Mouse (Mus musculus): ENCODE results near the gene Pitpnb. TPM values are rescaled to one million over a fixed set of nuclear protein-coding genes. Genes with fewer than 3 reads are reported as not detected.

Gene Pitpnb
- polyA plus RNA-seq, 1 experiment = 98.2 TPM

DNA sequence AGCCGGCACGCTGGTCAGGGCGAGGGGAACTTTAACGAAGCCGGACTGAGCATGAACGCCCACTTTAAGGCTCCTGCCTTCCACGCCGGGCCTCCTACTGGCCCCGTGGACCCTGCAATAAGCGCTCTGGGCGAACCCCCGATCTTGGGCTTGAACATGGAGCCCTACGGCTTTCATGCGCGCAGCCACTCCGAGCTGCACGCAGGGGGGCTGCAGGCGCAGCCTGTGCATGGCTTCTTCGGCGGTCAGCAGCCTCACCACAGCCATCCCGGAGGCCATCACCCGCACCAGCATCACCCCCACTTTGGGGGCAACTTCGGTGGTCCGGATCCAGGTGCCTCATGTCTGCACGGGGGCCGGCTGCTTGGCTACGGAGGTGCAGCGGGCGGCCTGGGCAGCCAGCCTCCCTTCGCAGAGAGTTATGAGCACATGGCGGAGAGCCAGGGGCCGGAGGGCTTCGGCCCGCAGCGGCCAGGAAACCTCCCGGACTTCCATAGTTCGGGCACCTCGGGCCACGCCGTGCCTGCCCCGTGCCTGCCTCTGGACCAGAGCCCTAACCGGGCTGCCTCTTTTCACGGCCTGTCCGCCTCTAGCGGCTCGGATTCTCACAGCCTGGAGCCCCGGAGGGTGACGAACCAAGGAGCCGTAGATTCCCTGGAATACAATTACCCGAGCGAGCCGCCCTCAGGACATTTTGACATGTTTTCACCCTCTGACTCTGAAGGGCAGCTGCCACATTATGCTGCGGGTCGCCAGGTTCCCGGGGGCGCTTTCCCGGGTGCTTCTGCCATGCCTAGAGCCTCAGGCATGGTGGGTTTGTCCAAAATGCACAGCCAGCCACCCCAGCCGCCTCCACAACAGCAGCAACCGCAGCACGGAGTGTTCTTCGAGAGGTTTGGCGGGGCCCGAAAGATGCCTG is 87.9 kb downstream of the Pitpnb start:
- peak overlapping the region; percentile 59 for H3K4me3 ChIP-seq (ENCODE audit: insufficient read depth, low read length)
- TF ChIP-seq POLR2A (IDR thresholded peaks at IDR 0.05; ENCODE audit: low read depth, low read length) (no peak), CTCF (IDR thresholded peaks at IDR 0.05; ENCODE audit: borderline replicate concordance, insufficient read depth, low read length) (no peak)
- no peaks in the 10 kb centered on the region for H3K4me1 ChIP-seq (ENCODE audit: control insufficient read depth, insufficient read depth, low read length)
- H3K27ac ChIP-seq (ENCODE audit: insufficient read depth, low read length) = peak overlapping the region; percentile 38

DNA sequence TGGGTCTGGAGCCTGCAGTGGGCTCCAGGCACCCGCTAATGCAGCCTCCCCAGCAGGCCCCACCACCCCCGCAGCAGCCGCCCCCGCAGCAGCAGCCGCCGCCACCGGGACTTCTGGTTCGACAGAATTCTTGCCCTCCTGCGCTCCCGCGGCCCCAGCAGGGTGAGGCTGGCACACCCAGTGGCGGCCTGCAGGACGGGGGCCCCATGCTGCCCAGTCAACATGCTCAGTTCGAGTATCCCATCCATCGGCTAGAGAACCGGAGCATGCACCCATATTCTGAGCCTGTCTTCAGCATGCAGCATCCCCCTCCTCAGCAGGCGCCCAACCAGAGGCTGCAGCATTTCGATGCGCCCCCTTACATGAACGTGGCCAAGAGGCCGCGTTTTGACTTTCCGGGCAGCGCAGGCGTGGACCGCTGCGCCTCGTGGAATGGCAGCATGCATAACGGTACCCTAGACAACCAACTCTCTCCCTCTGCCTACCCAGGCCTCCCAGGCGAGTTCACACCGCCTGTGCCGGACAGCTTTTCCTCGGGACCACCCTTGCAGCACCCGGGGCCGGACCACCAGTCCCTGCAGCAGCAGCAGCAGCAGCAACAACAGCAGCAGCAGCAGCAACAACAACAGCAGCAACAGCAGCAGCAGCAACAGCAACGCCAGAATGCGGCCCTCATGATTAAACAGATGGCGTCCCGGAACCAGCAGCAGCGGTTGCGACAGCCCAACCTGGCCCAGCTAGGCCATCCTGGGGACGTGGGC is 88.7 kb downstream of the Pitpnb start:
- Histone ChIP-seq H3K4me1 (ENCODE audit: control insufficient read depth, insufficient read depth, low read length) (no peaks in the 10 kb centered on the region), H3K27ac (ENCODE audit: insufficient read depth, low read length) (peak overlapping the region; percentile 49), H3K4me3 (ENCODE audit: insufficient read depth, low read length) (peak overlapping the region; percentile 59)
- TF ChIP-seq POLR2A (IDR thresholded peaks at IDR 0.05; ENCODE audit: low read depth, low read length) (no peak), CTCF (IDR thresholded peaks at IDR 0.05; ENCODE audit: borderline replicate concordance, insufficient read depth, low read length) (no peak)

DNA sequence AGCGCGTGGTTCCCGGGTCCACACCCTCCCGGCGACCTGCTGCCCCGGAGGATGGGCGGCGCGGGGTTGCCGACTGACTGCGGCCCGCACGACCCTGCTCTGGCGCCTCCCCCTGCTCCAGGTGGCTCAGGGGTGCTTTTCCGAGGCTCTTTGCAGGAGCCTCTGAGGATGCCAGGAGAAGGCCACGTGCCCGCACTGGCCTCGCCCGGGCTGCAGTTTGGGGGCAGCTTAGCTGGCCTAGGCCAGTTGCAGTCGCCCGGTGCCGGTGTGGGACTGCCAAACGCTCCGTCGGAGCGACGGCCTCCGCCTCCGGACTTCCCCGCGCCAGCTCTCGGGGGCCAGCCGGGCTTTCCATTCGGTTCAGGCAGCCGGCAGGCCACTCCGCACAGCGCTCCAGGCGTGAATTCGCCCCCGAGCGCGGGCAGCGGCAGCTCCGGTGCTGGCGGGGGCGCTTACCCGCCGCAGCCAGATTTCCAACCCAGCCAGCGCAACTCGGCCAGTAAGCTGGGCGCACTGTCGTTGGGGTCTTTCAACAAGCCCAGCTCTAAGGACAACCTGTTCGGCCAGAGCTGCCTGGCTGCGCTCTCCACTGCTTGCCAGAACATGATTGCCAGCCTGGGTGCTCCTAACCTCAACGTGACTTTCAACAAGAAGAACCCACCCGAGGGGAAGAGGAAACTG is 89.6 kb downstream of the Pitpnb start:
- H3K4me3 ChIP-seq (ENCODE audit: insufficient read depth, low read length) = peak overlapping the region; percentile 59
- peak overlapping the region; percentile 49; the same call in 1 of the 2 replicates for H3K27ac ChIP-seq (ENCODE audit: insufficient read depth, low read length)
- no peak for TF ChIP-seq POLR2A (IDR thresholded peaks at IDR 0.05; ENCODE audit: low read depth, low read length)
- no peak for TF ChIP-seq CTCF (IDR thresholded peaks at IDR 0.05; ENCODE audit: borderline replicate concordance, insufficient read depth, low read length)
- 0 out of 2 replicates have a peak, but pooled peaks cover 2% of the 10 kb centered on the region for H3K4me1 ChIP-seq (ENCODE audit: control insufficient read depth, insufficient read depth, low read length)

DNA sequence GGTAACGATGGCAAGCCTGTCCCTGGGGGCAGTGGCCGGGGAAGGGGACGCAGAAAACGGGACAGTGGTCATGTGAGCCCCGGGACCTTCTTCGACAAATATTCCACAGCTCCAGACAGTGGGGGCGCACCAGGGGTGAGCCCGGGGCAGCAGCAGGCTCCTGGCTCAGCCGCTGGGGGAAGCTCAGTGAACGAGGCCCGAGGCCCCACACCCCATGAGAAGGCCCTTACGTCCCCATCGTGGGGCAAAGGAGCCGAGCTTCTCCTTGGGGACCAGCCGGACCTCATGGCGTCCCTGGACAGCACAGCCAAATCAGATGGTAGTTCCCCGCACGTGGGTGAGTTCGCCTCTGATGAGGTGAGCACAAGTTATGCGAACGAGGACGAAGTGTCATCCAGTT is 90.3 kb downstream of the Pitpnb start:
- Histone ChIP-seq H3K4me3 (ENCODE audit: insufficient read depth, low read length) (peak overlapping the region; percentile 59), H3K4me1 (ENCODE audit: control insufficient read depth, insufficient read depth, low read length) (0 out of 2 replicates have a peak, but pooled peaks cover 2% of the 10 kb centered on the region), H3K27ac (ENCODE audit: insufficient read depth, low read length) (no peak overlapping the region)
- no peak for TF ChIP-seq POLR2A (IDR thresholded peaks at IDR 0.05; ENCODE audit: low read depth, low read length)

DNA sequence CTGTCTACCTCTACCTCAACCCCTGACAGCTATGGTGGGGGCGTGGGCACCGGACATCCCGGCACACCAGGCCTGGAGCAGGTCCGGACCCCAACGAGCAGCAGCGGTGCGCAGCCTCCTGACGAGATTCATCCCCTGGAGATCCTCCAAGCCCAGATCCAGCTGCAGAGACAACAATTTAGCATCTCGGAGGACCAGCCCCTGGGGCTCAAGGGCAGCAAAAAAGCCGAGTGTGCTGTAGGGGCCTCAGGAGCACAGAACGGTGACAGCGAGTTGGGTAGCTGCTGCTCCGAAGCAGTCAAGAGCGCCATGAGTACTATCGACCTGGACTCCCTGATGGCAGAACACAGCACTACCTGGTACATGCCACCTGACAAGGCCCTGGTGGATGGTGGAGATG is 90.9 kb downstream of the Pitpnb start:
- Histone ChIP-seq H3K4me3 (ENCODE audit: insufficient read depth, low read length) (peak overlapping the region; percentile 59), H3K27ac (ENCODE audit: insufficient read depth, low read length) (no peak overlapping the region; the same call in 1 of the 2 replicates), H3K4me1 (ENCODE audit: control insufficient read depth, insufficient read depth, low read length) (peaks cover 2% of the 10 kb centered on the region; the same call in 1 of the 2 replicates)
- TF ChIP-seq POLR2A (IDR thresholded peaks at IDR 0.05; ENCODE audit: low read depth, low read length) = no peak
- no peak for TF ChIP-seq CTCF (IDR thresholded peaks at IDR 0.05; ENCODE audit: borderline replicate concordance, insufficient read depth, low read length)

DNA sequence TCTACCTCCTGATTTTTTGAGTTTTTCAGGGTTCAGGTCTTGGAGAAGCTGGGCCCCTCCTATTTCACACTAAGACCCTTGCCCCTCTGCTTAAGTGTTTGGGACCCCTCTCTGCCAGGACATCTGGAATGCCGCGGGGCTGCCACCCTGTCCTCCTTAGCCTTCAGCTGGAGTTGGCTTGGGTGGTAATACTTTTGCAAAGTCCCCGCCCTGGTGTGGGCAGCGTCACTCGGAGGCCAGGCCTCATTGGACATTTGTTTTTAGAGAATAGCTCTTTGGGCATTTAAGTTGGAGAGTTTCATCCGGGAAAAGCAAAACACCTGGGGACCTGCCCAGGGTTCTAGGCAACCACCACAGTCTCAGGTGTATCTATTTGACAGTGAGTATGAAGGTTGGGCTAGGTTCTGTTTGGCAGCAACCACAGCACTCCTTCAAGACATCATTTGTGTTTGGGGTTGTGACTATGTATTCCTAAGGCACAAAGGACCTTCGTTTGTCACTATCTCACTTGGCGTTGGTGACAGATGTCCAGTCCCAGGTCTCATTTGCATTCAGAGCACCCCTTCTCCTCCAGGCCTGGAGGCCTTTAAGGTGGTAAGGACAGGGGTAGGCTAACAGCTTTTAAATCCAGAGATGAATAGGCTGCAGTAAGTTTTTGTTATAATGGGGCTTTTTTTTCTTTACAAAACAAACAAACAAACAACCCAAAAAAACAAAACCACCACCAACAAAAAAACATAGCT is 91.7 kb downstream of the Pitpnb start:
- Histone ChIP-seq H3K4me3 (ENCODE audit: insufficient read depth, low read length) (peak overlapping the region; percentile 59), H3K4me1 (ENCODE audit: control insufficient read depth, insufficient read depth, low read length) (peaks cover 2% of the 10 kb centered on the region; the same call in 1 of the 2 replicates), H3K27ac (ENCODE audit: insufficient read depth, low read length) (no peak overlapping the region)
- TF ChIP-seq CTCF (IDR thresholded peaks at IDR 0.05; ENCODE audit: borderline replicate concordance, insufficient read depth, low read length) = no peak
- TF ChIP-seq POLR2A (IDR thresholded peaks at IDR 0.05; ENCODE audit: low read depth, low read length) = peak; percentile 44

DNA sequence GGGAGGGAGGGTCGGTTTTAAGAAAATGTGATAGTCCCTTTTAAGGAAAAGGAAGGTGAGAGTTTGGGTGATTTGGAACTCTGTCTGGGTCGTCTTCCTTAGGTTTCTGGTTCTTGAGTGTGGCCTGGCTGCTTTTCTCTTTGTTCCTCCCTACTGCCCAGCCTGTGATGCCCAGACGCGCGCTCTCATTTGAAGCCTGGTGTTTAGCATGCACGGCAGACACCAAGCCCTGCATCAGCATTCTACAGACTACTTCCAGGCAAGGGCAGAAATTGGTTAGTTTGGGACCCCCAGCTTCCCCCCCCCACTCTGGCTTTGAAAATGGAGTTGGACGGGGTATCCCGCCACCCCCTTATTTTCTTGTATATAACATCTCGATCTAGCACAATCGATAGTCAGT is 92.4 kb downstream of the Pitpnb start:
- TF ChIP-seq POLR2A (IDR thresholded peaks at IDR 0.05; ENCODE audit: low read depth, low read length) = no peak
- no peak for TF ChIP-seq CTCF (IDR thresholded peaks at IDR 0.05; ENCODE audit: borderline replicate concordance, insufficient read depth, low read length)
- Histone ChIP-seq H3K4me1 (ENCODE audit: control insufficient read depth, insufficient read depth, low read length) (peaks cover 4% of the 10 kb centered on the region; the same call in 1 of the 2 replicates), H3K27ac (ENCODE audit: insufficient read depth, low read length) (no peak overlapping the region), H3K4me3 (ENCODE audit: insufficient read depth, low read length) (peak overlapping the region; percentile 56)

DNA sequence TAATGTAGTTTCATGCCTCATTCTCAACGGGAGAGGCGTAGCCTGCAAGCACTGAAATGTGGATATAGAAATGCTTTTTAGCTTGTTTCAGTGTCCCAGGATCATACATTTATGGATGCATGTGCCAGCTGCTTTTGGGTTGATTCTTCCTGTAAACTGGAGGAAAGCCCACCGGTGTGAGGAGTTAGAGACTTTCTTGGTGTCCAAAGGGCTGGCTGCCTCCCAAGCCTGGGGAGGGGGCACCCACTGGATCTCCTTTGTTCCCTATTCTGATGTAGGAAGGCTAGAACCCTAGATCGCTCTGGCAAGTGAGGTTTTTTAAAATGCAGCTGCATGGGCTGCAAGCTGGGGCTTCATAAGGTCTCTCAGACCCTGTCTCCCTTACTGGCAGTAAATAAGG is 93.1 kb downstream of the Pitpnb start:
- Histone ChIP-seq H3K4me1 (ENCODE audit: control insufficient read depth, insufficient read depth, low read length) (peaks cover 6% of the 10 kb centered on the region; the same call in 1 of the 2 replicates), H3K4me3 (ENCODE audit: insufficient read depth, low read length) (peak overlapping the region; percentile 43), H3K27ac (ENCODE audit: insufficient read depth, low read length) (no peak overlapping the region)
- TF ChIP-seq CTCF (IDR thresholded peaks at IDR 0.05; ENCODE audit: borderline replicate concordance, insufficient read depth, low read length) = no peak
- TF ChIP-seq POLR2A (IDR thresholded peaks at IDR 0.05; ENCODE audit: low read depth, low read length) = no peak

DNA sequence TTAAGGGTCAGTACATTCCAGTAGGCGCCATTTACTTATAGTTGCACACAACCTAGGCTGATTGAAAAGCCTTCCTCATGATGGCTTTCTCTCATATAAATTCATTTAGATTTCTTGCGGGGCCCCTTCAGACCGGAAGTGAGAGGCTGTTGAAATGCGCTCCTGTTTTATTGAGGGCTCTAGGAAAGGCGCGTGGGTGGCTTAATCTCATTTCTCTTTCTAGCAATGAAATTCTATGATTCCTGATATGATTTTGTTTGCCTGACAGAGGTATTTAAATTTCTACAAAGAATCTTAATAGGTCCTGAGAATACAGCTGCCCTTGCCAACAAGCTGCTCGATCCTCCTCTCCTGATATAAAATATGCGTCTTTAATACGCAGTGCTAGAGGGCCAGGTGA is 95.2 kb downstream of the Pitpnb start:
- H3K4me1 ChIP-seq (ENCODE audit: control insufficient read depth, insufficient read depth, low read length) = peaks cover 18% of the 10 kb centered on the region
- H3K27ac ChIP-seq (ENCODE audit: insufficient read depth, low read length) = no peak overlapping the region
- no peak overlapping the region for H3K4me3 ChIP-seq (ENCODE audit: insufficient read depth, low read length)
- no peak for TF ChIP-seq POLR2A (IDR thresholded peaks at IDR 0.05; ENCODE audit: low read depth, low read length)
- TF ChIP-seq CTCF (IDR thresholded peaks at IDR 0.05; ENCODE audit: borderline replicate concordance, insufficient read depth, low read length) = no peak
